Mouse (Mus musculus) myocyte (in vitro differentiated cells): ENCODE results near the gene Vtcn1.

Experiments
- CEBPB ChIP-seq: IDR thresholded peaks from 2 replicates; pipeline ENCODE4 v1.6.1; 2011; ENCODE audit warnings: mild to moderate bottlenecking, moderate library complexity; ENCODE audit not compliant: poor library complexity, insufficient read depth, severe bottlenecking
- E2F4 ChIP-seq: IDR thresholded peaks from one replicate; pipeline ENCODE4 v1.6.1; 2011; ENCODE audit warnings: mild to moderate bottlenecking, control low read depth, moderate library complexity; ENCODE audit not compliant: insufficient read depth
- MAX ChIP-seq: IDR thresholded peaks from one replicate; pipeline ENCODE4 v1.6.1; 2011; ENCODE audit warnings: low read depth, mild to moderate bottlenecking, control low read depth
- MYOD1 ChIP-seq, 3 experiments: IDR thresholded peaks; one replicate each; pipeline ENCODE4 v1.6.1; 2011; ENCODE audit warnings: control low read depth in 2 of 3, low read depth in 2 of 3, mild to moderate bottlenecking in 2 of 3, moderate library complexity in 1 of 3; ENCODE audit not compliant: insufficient read length in 2 of 3, control insufficient read depth in 1 of 3
- MYOG ChIP-seq, 3 experiments: IDR thresholded peaks; one replicate each; pipeline ENCODE4 v1.6.1; 2011; ENCODE audit warnings: control low read depth in 2 of 3, low read depth in 2 of 3, mild to moderate bottlenecking in 2 of 3; ENCODE audit not compliant: insufficient read length in 2 of 3, control insufficient read depth in 1 of 3, insufficient read depth in 1 of 3
- POLR2A ChIP-seq: IDR thresholded peaks from one replicate; pipeline ENCODE4 v1.6.1; 2011; ENCODE audit warnings: low read depth, mild to moderate bottlenecking, control low read depth, moderate library complexity; ENCODE audit not compliant: insufficient read length
- TCF12 ChIP-seq: IDR thresholded peaks from one replicate; pipeline ENCODE4 v1.6.1; 2011; ENCODE audit warnings: mild to moderate bottlenecking, control low read depth; ENCODE audit not compliant: poor library complexity, insufficient read depth, severe bottlenecking
- USF1 ChIP-seq: IDR thresholded peaks from one replicate; pipeline ENCODE4 v1.6.1; 2011; ENCODE audit warnings: low read depth, mild to moderate bottlenecking, control low read depth, moderate library complexity

DNA sequence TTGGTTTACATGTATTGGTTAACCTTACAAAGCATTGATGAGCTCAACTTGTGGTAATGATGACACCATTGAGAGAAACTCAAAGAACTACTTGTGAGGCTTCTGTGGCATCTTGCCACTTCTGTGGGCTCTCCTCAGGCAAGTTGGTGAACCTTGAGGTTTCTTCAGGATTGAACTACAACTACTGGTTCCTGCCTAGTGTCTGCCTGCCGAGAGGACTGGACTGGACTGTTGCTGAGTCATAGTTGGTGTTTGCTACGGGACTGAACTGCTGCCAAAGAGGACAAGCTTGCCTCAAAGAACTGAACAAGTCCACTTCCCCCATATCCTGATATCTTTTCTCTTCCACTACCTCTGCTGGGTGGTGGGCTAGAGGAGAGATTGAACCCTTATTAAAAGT, 39.2 kb upstream of the Vtcn1 start:
- TF ChIP-seq MYOG (IDR thresholded peaks at IDR 0.05; ENCODE audit: control insufficient read depth in 1 of 3, insufficient read depth in 1 of 3, insufficient read length in 2 of 3, low read depth in 2 of 3): no peak
- TF ChIP-seq POLR2A: no peak
- no peak for TF ChIP-seq E2F4
- no peak for TF ChIP-seq USF1
- no peak for TF ChIP-seq MAX
- TF ChIP-seq MYOD1 (IDR thresholded peaks at IDR 0.05; ENCODE audit: control insufficient read depth in 1 of 3, insufficient read length in 2 of 3, low read depth in 2 of 3): no peak
- no peak for TF ChIP-seq CEBPB
- TF ChIP-seq TCF12: no peak
